Comparison of ENCODE assay signal across 8 mouse cellular contexts in genomic region chr12:24831153-24831963, GRCm38 (mm10). TPM values are rescaled to one million over a fixed set of nuclear protein-coding genes. Genes with fewer than 3 reads are reported as not detected.
DNase-seq lines count a peak whose midpoint lies in the region; ATAC-seq and TF ChIP-seq lines count a peak whose summit lies in the region.

No protein-coding gene starts in this region.

- no peaks in the 10 kb centered on the region for H3K36me3 ChIP-seq in ES-E14 (ENCODE audit: control insufficient read depth, insufficient read depth, low read length, poor library complexity, severe bottlenecking)
- no peaks in the 10 kb centered on the region for H3K36me3 ChIP-seq in forebrain, embryonic 14.5 days (ENCODE audit: control insufficient read depth, insufficient read depth, low read length)

- TF ChIP-seq POLR2A in lung, adult 2 months (IDR thresholded peaks at IDR 0.05; ENCODE audit: borderline replicate concordance, extremely low read depth, low read depth, low read length), result 0 out of 2 replicates have a peak, but pooled peaks have one; percentile 13

- peak; percentile 99 for ATAC-seq in forebrain, embryonic 14.5 days

- no peak for TF ChIP-seq CTCF in lung, adult 2 months (IDR thresholded peaks at IDR 0.05; ENCODE audit: insufficient read depth, low read length)

- H3K4me2 ChIP-seq in forebrain, embryonic 14.5 days (ENCODE audit: low read length), result peak overlapping the region; percentile 72

- intact Hi-C loops in heart, postnatal 14 days (cut with DNase I), result loop anchor here (5.0 kb wide), 1 partner anchor 119 kb away; no protein-coding TSS in a partner anchor

- H3K9me3 ChIP-seq in ES-E14 (ENCODE audit: control insufficient read depth, insufficient read depth, low read depth, low read length), result no peaks in the 10 kb centered on the region
- H3K9me3 ChIP-seq in forebrain, embryonic 14.5 days (replicated peaks; ENCODE audit: control insufficient read depth, low read length), result no peaks in the 10 kb centered on the region

- in situ Hi-C loops in ES-E14 (cut with MboI; ENCODE audit: low sequenced_read_pairs in 2 of 2, unreplicated experiment in 2 of 2), result loop anchor here in 1 of 2 experiments (10.0 kb wide), 1 partner anchor 63 kb away; no protein-coding TSS in a partner anchor

- peak overlapping the region; percentile 88 for H3K9ac ChIP-seq in ES-E14 (ENCODE audit: insufficient read depth, low read depth, low read length, poor library complexity, severe bottlenecking)
- H3K9ac ChIP-seq in forebrain, embryonic 14.5 days (ENCODE audit: low read length), result peak overlapping the region; percentile 100

- peak overlapping the region; percentile 65; the same call in 1 of the 2 replicates for H3K27ac ChIP-seq in ES-E14 (ENCODE audit: insufficient read depth, low read depth, low read length, poor library complexity, severe bottlenecking)
- peak overlapping the region; percentile 98 for H3K27ac ChIP-seq in forebrain, embryonic 14.5 days (ENCODE audit: low read depth, low read length)

- DNase-seq in ES-E14 (ENCODE audit: low read depth, low spot score), result peak; percentile 90
- DNase-seq in cerebellum, adult 11 months, result peak; percentile 68
- peak; percentile 99 for DNase-seq in forebrain, embryonic 14.5 days (ENCODE audit: low spot score)
- DNase-seq in heart, postnatal 14 days, result peak; percentile 88 to 89
- peak; percentile 85 to 94 for DNase-seq in layer of hippocampus, adult 18-20 months (ENCODE audit: low spot score in 2 of 2)
- peak; percentile 61 for DNase-seq in lung, adult 2 months
- DNase-seq in ovary, postnatal 10 days (ENCODE audit: low spot score), result peak; percentile 77
- peak; percentile 92 for DNase-seq in thymus, postnatal 0 days (ENCODE audit: low spot score)

- H3K4me3 ChIP-seq in ES-E14 (ENCODE audit: insufficient read depth in 1 of 2, low read depth in 1 of 2, low read length in 2 of 2, poor library complexity in 1 of 2, severe bottlenecking in 1 of 2), result peak overlapping the region; percentile 93 to 94
- peak overlapping the region; percentile 85 for H3K4me3 ChIP-seq in forebrain, embryonic 14.5 days (ENCODE audit: low read depth, low read length)
- H3K4me3 ChIP-seq in lung, adult 2 months (replicated peaks; ENCODE audit: extremely low read depth, low read depth, low read length), result peak overlapping the region; percentile 78

- peaks cover 0 to 3% of the 10 kb centered on the region in 2 experiments; a peak in 1 of 4 replicates for H3K4me1 ChIP-seq in ES-E14 (ENCODE audit: control insufficient read depth in 2 of 2, insufficient read depth in 2 of 2, low read length in 2 of 2, poor library complexity in 1 of 2)
- H3K4me1 ChIP-seq in forebrain, embryonic 14.5 days (ENCODE audit: control insufficient read depth, insufficient read depth, low read length), result peaks cover 30% of the 10 kb centered on the region
- peaks cover 5% of the 10 kb centered on the region; the same call in 1 of the 2 replicates for H3K4me1 ChIP-seq in lung, adult 2 months (ENCODE audit: control insufficient read depth, insufficient read depth, low read length)

- WGBS in forebrain, embryonic 14.5 days, result under 1% methylated on average over 67 of the region's 95 CpGs
- WGBS in lung, adult 2 months, result under 1% methylated on average over 85 of the region's 95 CpGs

- H3K27me3 ChIP-seq in forebrain, embryonic 14.5 days (replicated peaks; ENCODE audit: control insufficient read depth, insufficient read depth, low read length), result no peaks in the 10 kb centered on the region

TF ChIP-seq in ES-E14, 5 proteins besides CTCF, POLR2A, EP300 and RAD21:
- TF ChIP-seq HCFC1 (IDR thresholded peaks at IDR 0.05; ENCODE audit: borderline replicate concordance, insufficient read depth, low read length) (no peak), MAFK (IDR thresholded peaks at IDR 0.05; ENCODE audit: insufficient read depth, low read depth, low read length) (no peak), CHD2 (IDR thresholded peaks at IDR 0.05; ENCODE audit: low read depth, low read length) (peak; percentile 81), ZNF384 (IDR thresholded peaks at IDR 0.05; ENCODE audit: low read depth, low read length) (no peak)

RNA-seq across cellular contexts. Expression of gene Mboat2, which starts 0.7 kb away (rescaled TPM):
- 16.0 and 29.5 TPM in 2 replicates for total RNA-seq in ES-E14 (2012; rRNA removed)
- 68.4 and 72.6 TPM in 2 replicates for polyA plus RNA-seq in forebrain, embryonic 14.5 days (2014; fragmentation: Nextera tagmentation; extraction: Ambion mirVana)
- total RNA-seq in heart, postnatal 14 days (2021), result 10 to 100 TPM; 12.6 to 14.6 TPM
- total RNA-seq in layer of hippocampus, adult 18-20 months (2021), result 10 to 100 TPM; 83.9 to 88.1 TPM
- 3.0 and 4.0 TPM in 2 replicates for polyA plus RNA-seq in lung, adult 2 months (2012; rRNA removed)
- polyA plus RNA-seq in thymus, postnatal 0 days (2015; fragmentation: Nextera tagmentation; extraction: Ambion mirVana), result 3.7 and 4.8 TPM in 2 replicates

Comparison
In these comparisons a context has a peak if more than half of its experiments do, and no peak if none do; other contexts are left out.
1. Peak in every context shown above with its lines: DNase-seq, ATAC-seq, H3K4me3 ChIP-seq and H3K27ac ChIP-seq.